Mouse (Mus musculus): ENCODE results near the gene Bspry. TPM values are rescaled to one million over a fixed set of nuclear protein-coding genes. Genes with fewer than 3 reads are reported as not detected.

Bspry gene
- total RNA-seq, 2 experiments from 2014 or later = 0.28 to 0.40 TPM

Other genes starting within 250 kb of the Bspry start
- gene Zfp37, start 249.0 kb upstream of the Bspry start, total RNA-seq (2021) = 10 to 100 TPM; 21.4 to 21.7 TPM
- gene Slc31a2, start 217.5 kb upstream of the Bspry start, total RNA-seq (2021) = 1 to 10 TPM; 8.5 to 8.7 TPM
- gene Fkbp15, start 119.5 kb upstream of the Bspry start, total RNA-seq (2021) = 10 to 100 TPM; 32.8 to 33.2 TPM
- gene Slc31a1, start 119.3 kb upstream of the Bspry start, total RNA-seq (2021) = 10 to 100 TPM; 10.7 to 11.3 TPM
- 10 to 100 TPM; 47.9 to 49.7 TPM for gene Cdc26, start 71.4 kb upstream of the Bspry start, total RNA-seq (2021)
- 10 to 100 TPM; 13.0 to 14.2 TPM for gene Prpf4, start 71.3 kb upstream of the Bspry start, total RNA-seq (2021)
- not detected for gene Rnf183, start 44.8 kb upstream of the Bspry start, total RNA-seq (2021)
- 1 to 10 TPM; 8.5 to 8.7 TPM for gene Wdr31, start 9.2 kb upstream of the Bspry start, total RNA-seq (2021)
- 1 to 10 TPM; 8.9 to 9.0 TPM for gene Hdhd3, start 23.4 kb downstream of the Bspry start, total RNA-seq (2021)
- gene Alad, start 39.9 kb downstream of the Bspry start, total RNA-seq (2021) = 10 to 100 TPM; 36.4 to 41.0 TPM
- 10 to 100 TPM; 23.4 to 23.9 TPM for gene Pole3, start 45.0 kb downstream of the Bspry start, total RNA-seq (2021)
- gene 4933430I17Rik, start 45.3 kb downstream of the Bspry start, total RNA-seq (2021) = under 1 TPM; 0.46 to 0.80 TPM
- gene Rgs3, start 79.8 kb downstream of the Bspry start, total RNA-seq (2021) = 10 to 100 TPM; 25.7 TPM

Data from left cerebral cortex, adult 18-20 months (tissue).